Mouse (Mus musculus) cerebellum, adult 11-12 months (tissue): ENCODE measurements around the gene Vwa3b.

Experiments
- DNase-seq: peaks from one replicate; pipeline ENCODE4 v3.0.0; 2022

The Vwa3b gene

DNA sequence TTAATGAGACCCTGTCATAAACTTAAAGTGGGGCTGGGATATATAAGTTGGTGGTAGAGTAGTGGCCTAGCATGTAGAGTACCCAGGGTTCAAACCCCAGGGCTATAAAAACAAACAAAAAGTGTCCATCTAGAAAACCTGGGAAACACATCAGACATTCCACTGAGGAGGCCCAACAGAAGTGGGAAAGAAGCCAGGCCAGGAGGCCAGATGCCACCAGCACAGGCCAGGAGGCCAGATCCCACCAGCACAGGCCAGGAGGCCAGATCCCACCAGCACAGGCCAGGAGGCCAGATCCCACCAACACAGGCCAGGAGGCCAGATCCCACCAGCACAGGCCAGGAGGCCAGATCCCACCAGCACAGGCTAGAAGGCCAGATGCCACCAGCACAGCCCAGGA, 104.8 kb downstream of the Vwa3b start:
- no peak for DNase-seq

DNA sequence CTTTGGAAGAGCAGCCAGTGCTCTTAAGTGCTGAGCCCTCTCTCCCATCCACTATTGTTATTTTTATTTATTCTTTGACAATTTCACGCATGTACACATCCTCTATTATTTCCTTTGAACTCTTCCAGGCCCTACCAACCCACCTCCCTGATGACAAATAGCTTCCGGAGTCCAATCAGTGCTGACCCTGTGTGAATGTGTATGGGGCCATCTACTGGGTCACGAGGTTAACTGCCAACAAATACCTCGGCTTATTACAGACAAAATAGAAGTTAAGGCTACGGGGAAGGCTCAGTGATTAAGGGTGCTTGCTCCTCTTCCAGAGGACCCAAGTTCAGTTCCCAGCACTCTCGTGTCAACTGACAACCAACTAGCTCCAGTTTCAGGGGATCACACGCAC, 106.0 kb downstream of the Vwa3b start:
- no peak for DNase-seq

DNA sequence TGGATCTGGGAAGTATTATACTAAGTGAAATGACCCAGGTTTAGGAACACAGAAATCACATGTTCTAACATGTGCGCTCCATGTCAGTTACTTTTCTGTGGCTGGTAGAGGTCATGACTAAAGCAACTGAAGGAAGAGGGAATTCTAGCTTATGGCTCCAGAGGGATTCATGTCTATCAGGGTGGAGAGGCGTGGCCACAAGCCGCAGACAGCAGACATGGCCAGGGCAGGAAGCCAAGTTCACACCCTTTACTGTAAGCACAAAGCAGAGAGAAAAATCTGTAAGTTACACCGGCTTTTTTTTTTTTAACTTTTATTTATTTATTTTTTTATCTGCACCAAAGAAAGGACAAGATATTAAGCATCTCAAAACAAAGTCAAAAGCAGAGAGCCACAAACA, 119.6 kb downstream of the Vwa3b start:
- no peak for DNase-seq

DNA sequence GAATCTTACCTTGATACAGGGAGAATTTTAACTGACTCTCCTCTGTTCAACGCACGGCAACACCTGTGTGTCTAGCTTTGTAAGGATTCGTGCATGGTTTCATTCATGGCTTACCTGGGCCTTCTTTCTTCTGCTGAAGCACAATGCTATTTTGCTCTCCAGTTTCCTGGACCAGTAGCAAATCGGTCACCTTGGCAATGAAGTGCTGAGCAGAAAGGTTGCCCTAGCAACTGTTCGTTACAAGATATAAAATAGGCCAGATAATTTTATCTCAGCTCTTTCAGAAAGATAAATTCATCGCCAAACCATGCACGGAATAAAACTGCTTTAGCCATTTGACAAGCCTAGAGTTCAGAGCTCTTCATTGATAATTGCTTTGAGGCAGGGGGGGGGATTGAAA, 123.5 kb downstream of the Vwa3b start:
- no peak for DNase-seq

DNA sequence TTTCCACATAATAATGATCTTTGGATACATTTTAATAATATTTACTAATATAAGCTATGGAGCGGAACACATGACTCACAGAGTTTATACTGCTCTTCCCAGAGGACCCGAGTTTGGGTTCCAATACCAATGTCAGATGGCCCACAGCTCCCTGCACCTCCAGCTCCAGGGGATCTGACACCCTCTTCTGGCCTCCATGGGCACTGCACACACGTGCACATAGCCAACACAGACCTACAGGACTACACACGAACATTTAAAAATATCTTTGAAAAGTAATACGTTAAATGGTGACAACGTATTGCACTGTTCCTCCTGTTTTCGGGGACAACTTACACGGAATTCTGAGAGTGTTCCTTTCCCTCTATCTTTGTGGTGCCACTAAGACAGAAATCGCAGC, 125.5 kb downstream of the Vwa3b start:
- no peak for DNase-seq

DNA sequence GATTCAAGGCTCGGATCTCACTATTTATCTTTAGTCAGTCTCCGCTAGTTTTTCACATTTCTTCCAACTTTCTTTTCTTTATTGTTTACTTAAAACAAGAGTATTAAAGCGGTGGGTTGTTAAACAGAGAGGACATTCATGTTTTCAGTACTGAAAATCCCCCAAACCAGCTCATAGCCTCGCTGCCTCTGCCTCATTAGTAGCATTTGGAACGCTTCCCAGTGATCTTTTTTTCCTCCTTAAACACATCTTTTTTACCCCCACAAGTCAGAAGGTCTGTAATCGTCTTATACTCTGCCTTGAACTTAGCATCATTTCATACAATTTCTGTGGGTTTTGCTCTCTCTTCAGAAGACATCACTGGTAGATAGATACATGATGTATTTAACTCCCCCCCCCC, 139.7 kb downstream of the Vwa3b start:
- no peak for DNase-seq

DNA sequence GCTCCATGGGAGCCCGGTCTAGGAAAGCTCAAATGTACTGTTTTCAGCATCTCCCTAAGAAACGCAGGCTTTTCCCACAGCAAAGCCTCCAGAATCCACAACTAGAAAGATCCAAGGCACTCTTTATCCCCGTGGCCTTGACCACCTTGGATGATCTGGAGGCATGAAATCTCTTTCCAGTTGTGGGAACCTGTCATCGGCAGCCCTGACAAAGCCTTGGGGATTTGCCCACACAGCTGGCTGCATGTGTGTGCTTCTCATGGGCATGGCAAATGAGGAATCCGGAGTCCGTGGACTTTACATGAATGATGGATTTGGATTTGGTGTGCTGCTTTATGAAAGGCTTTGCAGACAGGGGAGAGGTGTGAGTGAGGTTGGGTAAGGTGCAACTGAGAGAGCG, 141.5 kb downstream of the Vwa3b start:
- DNase-seq, result no peak

DNA sequence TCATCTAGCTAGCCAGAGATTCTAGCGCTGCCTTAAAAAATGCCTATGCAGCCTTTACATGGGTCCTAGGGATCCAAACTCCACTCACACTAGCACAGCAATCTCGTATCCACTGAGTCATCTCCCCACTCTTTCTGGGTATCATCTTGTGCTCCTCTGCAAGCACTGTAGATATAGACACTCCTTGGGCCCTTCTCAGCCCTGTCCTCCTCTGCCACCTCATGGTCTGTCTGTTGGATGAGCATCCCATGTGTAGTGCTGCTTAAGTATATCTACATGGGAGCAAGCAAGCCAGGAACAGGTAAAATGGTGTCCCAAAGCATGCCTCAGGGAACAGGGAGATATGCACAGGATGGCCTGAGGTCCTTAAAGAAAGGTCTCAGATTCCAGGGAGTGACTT, 151.5 kb downstream of the Vwa3b start:
- DNase-seq, result no peak

DNA sequence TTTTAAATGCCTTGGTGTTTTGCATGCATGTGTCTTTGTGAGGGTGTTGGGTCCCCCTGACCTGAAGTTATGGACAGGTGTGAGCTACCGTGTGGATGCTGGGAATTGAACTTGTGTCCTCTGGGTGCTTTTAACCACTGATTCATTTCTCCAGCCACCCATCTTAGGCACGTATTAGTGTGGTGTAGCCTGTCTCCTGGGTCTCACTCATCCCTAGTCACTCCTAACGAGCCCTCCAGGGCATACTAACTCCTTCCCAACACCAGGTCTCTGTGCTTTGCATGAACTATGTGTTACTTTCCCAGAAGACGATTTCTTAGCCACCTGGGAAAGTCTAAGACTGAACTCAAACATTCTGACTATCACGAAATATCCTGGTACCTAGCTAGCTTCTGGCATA, 153.5 kb downstream of the Vwa3b start:
- no peak for DNase-seq

DNA sequence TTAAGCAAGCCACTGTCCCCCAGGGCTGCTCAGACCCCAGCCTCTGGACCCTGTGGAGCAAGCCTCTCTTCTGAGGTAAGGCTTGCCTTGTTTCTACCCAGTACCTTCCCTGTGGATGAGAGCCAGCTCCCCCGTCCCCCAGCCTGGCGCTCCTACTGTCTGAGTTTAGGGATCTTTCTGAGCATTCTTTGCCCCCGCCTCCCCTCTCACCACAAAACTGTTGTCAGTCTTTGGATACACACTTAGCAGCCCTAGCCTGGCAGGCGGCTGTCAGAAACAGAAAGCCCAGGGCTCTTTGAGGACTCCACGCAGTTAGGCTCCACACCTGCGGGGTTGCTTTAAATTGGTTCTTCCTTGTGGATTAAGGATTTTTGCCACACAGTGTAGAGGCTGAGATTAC, 160.7 kb downstream of the Vwa3b start:
- DNase-seq, result no peak

DNA sequence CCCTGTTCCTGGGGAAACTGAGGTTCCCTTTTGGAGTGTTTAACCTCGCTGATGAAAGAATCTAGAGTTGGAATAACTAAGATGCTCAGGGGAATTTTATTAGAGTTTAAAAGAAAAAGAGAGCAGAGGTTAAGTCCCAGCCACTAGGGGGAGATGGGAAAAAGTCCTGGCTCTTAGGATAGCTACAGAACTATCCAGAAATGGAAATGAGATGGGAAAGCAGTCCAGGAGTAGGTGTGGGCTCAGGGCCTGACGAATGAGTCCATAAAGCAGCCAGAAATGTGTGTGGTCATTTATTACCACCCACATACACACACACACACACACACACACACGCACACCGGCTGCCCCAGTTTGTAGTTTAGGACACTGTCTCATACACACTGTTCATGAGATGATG, 168.2 kb downstream of the Vwa3b start:
- no peak for DNase-seq

DNA sequence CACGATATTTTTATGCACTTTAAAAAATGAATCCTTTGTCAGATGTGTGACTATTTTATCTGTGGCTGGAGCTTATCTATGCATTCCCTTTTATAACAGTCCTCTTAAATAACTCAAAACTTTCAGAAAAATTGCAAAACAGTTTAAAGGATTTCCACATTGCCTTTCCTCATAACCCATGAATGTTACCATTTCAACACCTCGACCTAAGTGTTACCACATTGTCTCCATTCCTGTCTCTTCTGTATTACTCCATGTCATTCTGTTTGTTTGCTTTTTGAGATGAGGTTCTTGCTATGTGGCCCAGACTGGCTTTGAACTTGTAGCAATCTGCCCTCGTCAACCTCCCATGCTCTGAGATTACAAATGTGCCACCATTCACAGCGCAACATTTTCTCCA, 175.0 kb downstream of the Vwa3b start:
- no peak for DNase-seq

DNA sequence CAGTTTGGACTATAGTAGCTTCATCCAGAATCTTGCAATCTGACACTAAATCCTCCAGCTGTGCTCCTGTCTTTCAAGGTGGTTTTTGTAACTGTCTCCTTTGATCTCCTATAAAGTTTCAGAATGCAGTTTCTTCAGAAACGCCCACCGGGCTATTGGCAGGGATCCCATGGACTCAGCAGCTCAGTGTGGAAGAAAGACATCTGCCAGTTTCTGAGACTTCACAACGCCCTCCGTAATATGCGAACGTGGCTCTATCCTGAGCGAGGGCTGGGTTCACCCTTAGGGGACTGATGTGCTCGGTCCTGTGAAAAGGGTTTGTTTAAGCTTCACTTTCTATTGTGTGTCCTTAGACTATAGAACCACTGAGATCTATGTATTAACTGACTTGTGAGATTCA, 181.3 kb downstream of the Vwa3b start:
- no peak for DNase-seq

DNA sequence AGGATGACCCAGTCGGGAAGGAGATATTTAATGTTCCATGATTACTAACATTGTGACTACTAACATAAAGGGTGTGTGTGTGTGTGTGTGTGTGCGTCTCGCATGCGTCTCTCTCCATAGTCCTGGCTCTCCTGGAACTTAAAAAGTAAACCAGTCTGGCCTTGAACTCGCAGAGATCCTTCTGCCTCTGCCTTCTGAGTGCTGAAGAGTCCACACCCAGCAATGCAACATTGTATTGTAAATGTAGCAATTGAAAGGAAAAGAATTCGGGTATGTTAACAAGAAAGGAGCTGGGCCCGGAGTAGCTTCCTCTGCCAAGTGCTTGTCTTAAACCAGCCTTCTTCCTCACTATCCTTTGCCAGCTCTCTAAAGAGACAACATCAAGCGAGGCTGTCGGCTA, 186.0 kb downstream of the Vwa3b start:
- DNase-seq, result no peak

DNA sequence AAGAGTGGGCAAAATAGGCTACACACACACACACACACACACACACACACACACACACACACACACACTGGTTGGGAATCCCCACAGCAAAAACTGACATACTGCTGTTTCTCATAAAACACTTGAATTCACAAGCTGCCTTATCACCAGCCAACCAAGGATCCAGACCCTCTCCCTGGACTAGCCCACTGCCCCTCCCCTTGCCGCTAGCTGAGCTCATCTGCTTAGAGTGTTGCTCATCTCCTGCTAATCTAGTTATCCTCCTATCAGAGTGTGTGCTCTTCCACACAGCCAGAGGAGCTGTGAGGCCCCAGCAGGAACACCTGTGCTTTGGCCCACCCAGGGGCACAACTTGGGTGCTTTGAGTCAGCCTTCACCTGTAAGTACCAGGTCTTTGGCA, 187.7 kb downstream of the Vwa3b start, which contains the start of gene Cnga3:
TSS of gene Cnga3 (plus strand) at position 291 of the 400 bp plus-strand sequence.
- DNase-seq, result no peak

DNA sequence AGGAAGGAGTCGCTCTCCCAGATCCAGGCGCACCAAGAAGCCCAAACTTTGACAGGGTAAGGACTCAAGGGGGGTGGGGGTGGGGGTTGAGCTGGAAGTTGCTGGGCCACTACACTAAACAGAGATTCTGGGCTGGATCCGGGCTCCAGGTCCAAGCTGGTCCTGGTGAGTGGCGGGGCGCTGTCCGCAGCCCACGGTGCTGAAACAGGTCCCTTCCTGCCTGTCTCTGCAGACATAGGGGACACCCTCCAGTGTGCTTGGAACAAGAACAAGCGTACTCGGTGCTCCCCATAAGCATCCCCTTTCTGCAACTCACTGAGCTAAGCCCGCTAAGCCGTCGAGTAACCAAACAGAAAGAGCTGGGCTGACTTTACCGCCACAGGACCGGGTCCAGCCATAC, 192.0 kb downstream of the Vwa3b start:
- no peak for DNase-seq

DNA sequence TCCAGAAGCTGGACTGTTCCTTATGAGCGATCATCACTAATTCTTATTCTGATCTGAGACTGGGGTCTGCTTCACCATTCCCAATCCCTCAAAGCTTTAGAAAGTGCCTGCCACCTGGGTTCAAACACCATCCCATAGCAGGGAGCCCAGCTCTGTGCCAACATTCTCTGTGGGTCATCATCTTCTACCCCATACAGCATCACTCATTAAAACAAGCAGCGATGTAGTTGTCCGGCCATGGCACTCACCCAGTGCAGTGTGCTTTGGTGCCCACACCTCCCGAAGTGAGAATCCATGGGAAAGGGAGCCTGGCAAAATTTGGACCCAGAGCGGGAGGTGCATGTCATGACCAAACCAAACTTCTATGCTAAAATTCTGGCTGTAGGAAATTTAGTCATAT, 193.2 kb downstream of the Vwa3b start:
- DNase-seq, result no peak

DNA sequence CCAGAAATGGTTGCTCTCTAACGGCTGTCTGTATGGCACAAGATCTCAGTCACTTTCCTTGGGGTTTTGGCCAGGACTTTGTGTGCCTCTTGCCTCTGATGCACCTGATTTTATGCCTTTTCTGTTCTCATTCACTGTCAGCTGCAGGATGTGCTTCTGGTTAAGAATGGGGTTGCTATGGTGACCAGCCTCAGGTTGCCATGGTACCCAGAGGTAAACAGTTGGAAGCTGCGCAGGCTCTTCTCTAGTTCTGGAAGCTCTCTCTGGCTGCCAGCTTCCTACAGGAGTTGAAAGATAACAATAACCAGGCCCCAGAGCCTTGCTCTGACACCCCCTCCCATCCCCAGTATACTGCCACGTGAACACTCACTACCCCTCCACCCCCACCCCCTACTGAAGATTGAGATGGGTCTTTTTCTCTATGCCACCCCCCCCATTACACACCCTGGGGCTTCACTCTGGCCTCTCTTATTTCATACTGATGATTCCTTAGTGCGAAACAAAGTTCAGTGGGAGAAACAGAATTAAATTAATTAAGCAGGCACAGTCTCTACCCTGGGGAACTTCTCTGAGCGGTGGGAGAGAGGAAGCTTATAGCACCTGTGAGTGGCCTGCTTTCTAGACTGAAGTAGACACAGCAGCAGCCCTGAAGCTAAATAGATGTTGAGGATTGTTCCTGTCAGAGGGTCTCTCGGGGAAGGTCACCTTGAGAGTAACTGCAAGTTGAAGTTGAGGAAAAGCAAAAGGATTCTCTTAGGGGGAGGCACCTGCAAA, 193.9 kb downstream of the Vwa3b start:
- DNase-seq, result peak; percentile 4

DNA sequence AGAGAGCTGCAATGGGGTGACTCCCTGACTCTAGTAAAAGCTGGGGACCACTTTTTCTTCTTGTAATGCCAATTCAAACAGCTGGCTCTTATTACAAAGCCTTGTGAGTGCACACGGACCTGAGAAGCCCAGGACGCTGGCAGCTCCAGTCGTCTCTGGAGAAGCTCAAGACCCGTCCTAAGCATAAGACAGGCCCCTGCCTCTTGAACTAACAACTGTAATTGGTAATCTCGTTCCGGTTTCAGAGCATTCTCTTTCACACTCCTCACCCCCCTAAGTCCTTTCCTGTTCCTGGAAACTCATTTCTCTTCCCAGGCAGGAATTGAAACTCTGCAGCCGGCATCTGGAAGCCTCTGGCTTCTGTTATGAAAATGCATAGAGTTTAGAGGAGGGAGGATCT, 195.6 kb downstream of the Vwa3b start:
- DNase-seq, result no peak

DNA sequence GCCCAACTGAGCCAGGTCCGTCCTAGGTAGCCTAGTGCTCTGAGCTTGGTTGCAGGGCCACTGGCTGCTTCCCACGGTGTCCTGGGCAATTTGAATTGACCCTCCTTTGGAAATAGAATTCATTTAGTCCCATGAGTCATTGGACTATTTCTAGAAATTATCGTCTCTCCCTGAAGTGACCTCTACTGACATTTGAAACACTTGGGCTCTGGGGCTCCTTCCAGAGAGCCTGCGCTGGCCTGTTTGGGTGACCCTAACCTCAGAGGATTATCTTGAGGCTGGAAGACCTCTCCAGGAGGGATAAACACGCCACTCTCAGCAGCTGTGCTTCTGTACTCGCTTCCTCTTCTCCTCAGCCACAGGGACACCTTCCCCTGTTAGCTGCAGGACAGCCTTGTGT, 204.0 kb downstream of the Vwa3b start:
- no peak for DNase-seq

DNA sequence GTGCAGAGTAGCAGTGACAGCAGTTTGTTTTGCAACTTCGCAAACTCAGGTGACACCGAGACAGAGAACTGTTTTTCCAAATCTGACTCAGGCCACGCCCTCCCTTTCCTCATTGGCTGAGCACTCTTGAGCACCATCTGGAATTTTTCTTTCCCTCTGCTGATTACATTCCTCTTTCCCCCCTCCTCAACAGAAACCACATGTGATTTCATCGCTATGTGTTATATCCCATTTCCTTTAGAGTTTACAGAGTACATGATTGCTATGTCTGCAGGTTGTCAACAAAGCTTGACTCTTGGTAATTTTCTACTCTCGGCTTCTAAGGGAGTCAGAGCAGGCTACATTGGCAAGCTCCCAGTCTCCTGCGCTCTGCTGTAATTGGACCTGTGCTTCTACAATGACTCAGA, 204.9 kb downstream of the Vwa3b start:
- no peak for DNase-seq
